Mouse (Mus musculus): ENCODE data around the gene Gm20388.
"Not testable (repeated sequence)": the region's sequence is repeated elsewhere in the genome, so short reads cannot be mapped to it uniquely, and the experiment has no call there.

The Gm20388 gene

DNA sequence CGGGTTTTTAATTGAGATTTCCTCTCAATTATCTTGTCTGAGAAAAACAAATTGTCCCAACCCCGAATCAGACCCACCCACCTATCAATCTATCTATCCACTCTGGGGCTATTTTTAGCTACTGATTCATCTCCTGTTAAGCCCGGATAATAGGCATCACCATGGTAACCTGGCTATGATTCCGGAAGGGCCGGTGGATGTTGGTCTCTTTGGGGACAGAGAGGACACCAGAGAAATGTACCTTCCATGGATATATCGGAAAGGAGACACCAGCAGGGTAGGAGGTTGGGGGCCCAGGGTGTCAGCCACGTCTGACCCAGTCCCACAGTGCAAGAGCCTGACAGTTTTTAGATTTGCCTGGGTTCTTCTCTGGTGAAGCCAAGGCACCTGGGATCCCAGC lies 3224.8 kb downstream of the Gm20388 start:
- DNase-seq (ENCODE audit: low spot score), result no peak

DNA sequence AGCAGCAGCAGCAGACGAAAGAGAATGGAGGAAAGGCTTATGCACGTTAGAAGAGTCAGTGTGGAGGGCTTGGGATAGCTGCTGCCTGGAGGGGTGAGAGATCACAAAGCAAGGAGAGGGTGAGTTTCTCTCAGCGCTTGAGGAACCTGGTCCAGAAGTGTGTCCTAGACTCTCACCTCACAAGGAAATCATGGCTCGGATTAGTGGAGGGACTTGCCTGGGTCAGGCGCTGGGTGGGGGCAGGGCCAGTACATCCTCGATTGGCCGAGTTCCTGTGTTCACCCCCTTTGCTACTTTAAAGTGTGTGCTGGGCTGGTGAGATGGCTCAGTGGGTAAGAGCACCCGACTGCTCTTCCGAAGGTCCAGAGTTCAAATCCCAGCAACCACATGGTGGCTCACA lies 3225.2 kb downstream of the Gm20388 start:
- DNase-seq (ENCODE audit: low spot score), result no peak

DNA sequence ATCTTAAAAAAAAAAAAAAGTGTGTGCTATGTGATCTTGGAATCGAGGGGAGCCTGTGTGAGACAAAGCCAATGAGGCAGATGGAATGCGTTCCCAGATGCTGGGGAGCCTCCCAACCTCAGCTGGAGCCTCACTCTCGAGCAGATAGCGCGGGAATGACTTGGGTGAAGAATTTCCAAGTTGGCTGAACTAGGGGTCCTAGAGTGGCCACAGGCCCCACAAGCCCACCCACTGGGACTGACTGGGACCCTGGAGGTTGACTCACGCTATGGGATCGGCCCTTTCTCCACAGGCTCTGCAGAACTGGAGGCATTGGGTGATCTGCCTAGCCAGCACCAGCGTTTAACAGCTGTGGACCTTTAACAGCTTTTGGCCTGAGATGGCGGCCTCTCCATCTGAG lies 3225.6 kb downstream of the Gm20388 start:
- no peak for DNase-seq (ENCODE audit: low spot score)

DNA sequence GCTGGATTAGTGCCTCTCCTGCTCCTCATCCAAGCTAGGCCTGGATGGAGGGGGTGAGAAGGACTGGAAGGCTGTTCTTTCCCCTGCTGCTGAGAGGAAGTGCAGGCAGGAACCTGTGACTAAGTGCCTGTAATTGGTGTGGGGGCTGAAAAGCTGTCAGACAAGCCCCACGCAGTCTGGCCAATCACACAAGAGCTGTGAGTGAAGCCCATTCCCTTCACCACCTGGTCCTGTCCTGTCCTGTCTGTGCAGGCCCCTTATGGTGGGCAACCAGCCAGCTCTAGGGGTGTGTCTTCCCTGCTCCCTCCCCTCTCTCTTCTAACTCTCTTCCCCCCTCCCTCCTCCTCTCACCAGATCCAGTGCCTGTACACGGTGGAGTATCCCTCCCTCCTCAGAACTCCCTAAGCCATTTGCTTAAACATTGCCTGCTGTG lies 3227.0 kb downstream of the Gm20388 start:
- DNase-seq (ENCODE audit: low spot score), result no peak

DNA sequence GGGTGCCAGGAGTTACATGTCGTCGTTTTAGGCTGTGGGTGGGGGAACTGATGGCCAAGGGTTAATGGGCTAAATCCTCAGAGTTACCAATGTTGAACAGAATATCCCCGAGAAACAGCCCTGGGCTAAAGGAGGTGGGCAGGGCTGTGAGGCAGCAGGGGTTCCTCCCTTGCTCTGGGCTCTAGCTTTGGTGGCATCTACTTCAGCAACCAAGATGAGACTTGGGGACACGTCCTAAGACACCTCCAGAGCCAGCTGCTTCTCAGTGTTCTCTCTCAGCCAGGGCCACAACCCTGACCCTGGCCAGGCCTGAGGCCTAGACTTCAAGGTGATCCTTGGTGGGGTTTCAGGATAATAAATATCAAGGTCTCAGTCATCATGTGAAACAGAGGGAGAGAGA lies 3228.1 kb downstream of the Gm20388 start:
- no peak for DNase-seq (ENCODE audit: low spot score)

DNA sequence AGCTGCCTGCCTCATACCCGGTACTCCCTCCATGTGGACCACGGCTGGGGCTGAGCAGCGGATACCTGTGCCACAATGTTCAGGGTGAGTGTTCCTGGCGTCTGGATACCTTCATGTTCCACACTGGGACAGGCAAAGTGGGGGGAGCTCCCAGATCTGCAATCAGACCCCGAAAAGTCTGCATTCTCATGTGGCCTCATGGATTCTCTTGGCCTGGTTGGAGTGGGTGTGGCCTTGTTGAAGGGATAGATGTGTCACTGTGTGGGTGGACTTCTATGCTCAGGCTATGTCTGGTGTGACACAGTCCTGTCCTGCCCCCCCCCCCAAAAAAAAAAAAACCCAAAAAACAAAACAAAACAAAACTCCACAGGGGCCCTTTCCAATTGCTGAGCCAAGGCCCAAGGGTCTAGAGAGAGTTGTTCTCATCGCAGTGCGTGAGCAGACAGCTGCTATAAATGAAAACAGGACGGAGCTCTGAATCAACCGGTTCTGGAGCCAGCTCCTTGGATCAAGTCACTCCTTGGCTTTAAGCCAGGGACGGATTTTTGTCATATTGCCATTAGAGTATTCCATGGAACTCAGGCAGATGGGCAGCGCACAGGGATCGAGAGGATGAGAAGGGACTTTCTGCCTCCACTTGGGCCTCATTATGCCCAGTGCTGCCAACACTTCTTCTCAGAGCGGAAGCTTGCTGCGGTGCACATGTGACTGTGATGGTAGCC lies 3231.3 kb downstream of the Gm20388 start:
- no peak for DNase-seq (ENCODE audit: low spot score)

DNA sequence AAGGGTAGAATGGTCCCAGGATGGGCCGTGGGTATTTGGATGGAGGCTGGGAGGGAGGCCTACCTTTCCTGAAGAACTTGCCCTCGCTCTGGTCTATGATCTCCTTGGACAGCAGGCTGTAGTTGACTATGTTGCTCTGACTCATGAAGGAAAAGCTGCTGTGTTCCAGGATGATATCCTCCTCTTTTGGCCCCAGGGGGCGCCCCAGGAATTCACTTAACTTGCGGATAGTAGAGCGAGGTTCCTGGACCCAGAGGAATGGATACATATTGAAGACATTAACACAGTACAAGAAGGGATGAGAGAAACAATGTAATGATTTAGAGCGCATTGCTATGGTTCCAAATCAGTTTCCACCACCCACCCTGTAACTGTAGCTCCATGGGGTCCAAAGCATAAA lies 3234.6 kb downstream of the Gm20388 start:
- peak; percentile 28 for DNase-seq (ENCODE audit: low spot score)

DNA sequence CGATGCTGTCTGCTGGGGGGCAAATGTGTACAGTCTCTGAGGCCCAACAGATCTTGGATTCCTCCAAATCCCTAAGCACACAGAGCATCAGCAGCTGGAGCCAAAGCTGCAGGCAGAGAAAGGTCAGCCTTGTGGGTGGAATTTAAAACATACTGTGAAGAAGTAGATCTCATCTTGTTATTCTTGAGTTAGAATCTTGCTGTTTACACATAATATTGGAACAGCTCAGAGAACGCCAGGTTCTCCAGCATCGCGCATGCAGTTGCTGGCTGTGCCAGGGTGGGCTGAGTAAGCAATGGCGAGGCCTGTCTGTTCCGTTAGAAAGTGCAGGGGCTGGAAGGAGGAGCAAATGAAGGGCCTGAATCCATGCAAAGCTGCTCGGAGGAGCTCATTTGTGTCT lies 3235.7 kb downstream of the Gm20388 start:
- DNase-seq (ENCODE audit: low spot score), result no peak

DNA sequence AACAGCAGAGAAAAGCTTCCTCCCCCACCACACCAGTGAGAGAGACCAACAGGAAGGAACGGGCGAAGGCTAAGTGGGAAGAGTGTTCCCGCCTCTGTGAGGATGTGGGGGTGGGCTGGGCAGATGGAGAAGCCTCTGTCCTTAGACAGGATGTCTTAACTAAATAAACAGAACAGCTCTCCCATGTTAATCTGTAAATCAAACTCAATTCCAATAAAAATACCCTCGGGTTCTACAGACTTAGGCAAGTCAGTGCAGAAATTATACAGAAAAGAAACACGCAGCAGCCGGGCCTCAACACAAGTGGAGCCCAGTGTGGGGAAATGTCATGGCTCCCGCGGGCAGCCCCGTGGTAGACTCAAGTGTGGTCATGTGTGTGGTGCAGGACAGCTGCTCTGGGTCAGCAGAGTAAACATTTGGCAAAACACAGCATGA lies 3240.1 kb downstream of the Gm20388 start:
- no peak for DNase-seq (ENCODE audit: low spot score)

DNA sequence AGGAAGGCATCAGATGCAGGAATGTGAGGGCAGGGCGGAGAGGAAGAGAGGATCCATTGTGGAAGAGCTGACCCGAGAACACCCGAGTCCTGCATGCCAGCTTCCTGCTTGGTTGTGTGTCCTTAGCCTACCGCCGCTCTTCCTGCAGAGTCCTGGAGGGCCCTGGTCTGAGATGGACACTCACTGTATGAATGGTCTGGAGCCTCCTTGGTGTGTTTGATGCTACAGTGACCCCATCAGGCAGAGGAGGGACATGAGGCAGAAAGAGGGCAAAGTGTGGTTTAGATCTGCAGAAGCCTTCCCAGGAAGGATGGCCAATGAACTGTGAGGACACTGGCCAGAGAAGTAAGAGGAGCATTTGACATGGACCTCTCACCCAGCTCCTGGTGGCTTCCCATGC lies 3244.5 kb downstream of the Gm20388 start:
- DNase-seq (ENCODE audit: low spot score), result no peak

DNA sequence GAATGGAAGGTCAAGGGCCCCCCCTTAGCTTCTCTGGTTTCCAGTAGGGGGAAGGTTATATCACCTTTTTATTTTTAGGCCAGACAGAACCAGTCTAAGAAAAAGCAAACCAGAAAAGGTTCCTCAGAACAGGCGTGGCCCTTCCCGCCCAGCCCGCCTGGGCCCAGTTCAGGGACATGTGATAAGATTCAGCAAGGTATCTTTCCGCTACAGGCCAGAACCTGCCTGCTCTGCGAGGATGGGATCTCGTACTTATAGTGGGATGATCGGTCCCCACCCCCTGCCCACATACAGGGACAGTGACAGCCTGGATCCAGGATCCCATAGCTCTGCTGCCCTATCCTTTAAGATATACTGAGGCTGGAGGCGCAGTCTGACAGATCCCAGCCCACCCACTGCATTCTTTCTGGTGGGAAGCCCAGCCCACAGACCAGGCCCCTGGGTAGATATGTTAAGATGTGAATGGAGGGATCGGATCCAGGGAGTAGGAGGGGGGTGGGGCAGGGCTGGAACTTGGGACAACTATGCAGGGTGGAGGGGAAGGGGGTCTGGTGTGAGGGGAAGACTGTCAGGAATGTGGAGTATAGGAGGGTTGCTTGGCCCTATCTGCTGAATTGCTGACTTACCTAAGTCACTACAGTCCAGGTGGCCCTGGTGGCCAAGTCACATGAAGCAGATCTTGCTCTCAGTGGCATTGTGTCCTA lies 3245.6 kb downstream of the Gm20388 start:
- no peak for DNase-seq (ENCODE audit: low spot score)

DNA sequence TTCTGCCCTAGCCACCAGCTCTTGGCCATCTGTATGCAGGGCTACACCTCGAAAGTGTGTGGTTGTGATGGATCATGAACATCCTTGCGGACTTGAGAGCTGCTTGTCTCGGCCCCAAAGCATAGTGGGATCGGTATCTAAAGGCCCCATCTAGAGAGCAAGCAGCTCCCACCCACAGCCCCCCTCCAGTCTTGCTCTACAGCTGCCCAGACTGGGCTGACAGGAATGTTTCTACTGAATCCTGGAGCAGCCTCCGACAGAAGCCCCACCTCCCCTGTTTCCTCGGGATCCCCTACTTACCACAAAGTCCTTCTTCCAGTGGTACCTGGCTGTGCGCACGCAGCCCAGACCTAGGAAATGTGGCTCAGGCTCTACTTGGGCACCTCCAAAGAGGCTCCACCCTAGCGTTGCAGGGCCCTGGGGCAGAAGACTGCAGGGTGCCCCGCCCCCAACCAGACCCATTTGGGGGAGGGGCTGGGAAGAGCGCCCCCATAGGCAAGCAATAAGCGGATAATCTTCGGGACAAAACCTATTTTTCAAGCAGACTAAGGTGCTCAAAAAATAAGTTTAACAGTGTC lies 3247.3 kb downstream of the Gm20388 start, which contains the start of gene Sult5a1:
Sult5a1 (minus strand) TSS at position 428 of the 578 bp plus-strand sequence.
- DNase-seq (ENCODE audit: low spot score), result no peak

DNA sequence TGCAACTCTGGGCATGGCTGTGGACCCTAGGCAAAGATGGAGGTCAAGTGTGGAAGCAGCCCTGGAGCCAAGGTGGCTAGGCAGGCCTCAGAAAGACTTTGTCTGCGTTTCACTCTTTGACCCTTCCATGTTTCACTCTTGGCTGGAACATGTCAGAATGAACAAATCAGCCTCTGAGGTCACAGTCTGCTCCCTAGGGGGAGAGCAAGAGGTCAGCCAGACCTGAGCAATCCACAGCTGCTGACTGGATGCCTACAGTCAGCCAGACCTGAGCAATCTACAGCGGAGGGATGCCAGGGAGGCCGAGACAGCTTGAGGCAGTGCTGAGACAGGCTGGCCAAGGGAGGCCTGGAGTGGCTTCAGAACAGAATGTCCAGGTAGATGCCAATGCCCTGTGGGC lies 3270.8 kb downstream of the Gm20388 start:
- no peak for DNase-seq (ENCODE audit: low spot score)

DNA sequence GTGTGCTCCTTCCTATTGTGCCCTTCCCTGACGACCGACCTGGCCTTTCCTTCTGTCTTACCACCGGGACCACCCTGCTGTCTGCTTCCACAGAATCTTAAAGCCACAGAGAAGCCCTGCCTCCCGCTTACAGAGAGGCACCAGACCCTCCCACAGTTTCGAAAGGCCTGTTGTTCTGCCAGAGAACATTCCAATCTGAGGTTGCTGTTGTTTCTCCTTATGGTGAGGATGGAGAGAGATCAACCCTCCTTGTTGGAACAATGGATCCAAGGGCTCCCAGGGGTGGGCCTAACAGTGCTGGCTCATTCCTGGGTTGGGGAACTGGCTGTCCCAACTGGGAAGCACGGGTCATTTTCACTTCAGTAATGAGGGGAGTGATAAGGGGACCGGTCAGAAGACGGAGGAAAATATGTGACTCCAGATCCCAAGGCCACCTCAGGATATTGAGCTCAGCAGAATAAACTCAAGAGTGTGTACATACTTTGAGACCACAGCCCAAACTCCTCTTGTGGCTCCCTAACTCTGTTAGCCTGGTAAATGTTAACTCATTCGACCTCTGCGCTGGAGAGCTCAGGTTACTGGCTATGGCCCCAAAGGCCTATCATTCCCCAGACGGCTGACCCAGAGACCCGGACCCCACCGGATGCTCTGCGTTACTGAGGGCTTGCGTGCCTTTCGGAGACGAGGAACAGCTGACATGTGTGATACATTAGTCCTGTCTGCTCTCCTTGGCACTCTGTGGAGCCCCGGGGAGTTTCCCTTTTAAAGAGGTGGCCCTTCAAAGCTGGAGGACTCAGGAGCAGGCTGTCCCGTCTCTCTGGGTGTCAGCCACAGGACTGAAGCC lies 3275.1 kb downstream of the Gm20388 start, which contains the start of gene Dpep1:
Dpep1 (plus strand) TSS at position 677 of the 844 bp plus-strand sequence.
- no peak for DNase-seq (ENCODE audit: low spot score)

DNA sequence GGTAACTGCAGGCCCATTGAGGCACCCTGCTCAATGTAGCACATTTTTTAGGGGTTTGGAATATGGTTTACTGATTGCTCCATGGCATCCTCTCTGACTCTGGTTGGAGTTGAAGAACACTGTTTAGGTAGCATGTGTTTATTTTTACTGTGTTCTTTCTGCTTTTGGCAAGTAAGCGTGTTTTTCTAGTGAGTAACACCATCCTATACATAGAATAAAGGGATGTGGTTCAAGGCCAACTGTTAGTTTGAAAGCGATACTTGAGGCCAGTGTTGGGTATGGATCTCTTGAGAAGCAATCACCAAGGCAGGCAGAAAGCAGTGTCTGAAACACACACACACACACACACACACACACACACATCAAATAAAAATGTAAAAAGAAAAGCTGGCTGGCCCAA lies 3277.4 kb downstream of the Gm20388 start:
- no peak for DNase-seq (ENCODE audit: low spot score)

DNA sequence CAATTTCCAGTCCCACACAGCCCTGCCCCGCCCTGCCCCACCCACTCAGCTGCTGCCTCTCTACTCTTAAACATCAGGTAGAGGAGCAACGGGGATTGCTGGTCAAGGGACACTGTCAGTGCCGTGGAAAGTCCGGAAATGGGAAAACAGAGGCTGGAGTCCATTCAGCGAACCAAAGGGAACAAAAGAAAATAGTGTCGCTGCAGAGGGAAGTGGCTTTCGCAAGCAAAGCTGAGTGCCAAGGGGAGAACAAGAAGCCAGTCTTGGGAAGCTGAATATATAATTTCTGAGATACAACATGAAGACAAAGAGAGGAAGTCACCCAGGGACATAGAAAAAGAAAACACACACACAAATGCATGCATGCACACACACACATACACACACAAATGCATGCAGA lies 3278.2 kb downstream of the Gm20388 start:
- DNase-seq (ENCODE audit: low spot score), result no peak

DNA sequence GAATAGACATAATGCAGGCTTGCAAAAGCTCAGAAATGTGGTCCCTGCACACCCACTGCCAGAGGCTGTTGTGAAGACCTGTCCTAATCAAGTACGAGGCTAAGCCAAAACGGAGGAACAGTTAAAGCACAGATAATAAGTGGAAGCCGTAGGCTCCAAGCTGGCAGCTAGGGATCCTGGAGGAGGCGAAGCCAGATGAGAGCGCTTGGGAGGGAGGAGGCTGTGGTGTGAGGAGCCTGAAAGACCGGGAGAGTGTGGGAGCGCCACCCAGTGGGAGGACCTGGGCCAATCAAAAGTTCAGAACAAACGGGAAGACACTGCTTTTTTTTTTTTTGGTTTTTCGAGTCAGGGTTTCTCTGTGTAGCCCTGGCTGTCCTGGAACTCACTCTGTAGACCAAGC lies 3280.0 kb downstream of the Gm20388 start:
- DNase-seq (ENCODE audit: low spot score), result peak; percentile 30

DNA sequence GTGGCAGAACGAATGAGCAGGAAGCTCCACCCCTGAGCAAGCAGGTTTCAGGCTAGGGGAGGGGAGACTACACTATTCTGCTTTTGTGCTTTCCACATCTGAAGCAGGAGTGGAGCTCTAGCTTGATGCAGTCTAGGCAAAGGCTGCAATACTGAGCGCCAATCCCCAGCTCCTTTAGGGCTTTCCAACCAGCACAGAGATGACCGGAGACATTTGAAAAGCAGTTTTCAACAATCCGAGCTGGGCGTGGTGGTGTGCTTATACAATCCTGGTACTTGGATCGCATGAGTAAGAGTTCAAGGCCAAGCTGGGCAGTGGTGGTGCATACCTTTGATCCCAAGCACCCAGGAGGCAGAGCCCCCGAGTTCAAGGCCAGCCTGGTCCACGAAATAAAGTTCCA lies 3281.3 kb downstream of the Gm20388 start:
- no peak for DNase-seq (ENCODE audit: low spot score)

DNA sequence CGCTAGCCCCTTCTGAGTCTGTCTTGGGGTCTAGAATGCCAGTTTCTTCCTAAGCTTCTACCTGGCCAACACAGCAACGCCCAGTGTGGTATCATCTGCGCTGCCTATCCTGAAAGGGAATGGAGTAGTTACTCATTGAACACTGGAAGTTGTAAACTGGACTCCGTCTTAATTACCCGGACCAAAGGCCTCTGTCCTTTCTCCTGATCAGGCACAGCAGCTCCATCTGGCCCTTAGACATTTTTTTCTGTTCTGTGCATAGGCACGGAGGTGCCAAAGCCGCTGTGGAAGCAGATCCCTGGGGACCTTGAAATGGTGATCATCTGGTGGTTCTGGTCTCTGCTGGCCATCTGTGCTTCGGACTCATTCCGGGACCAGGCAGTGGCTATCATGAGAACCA lies 3283.1 kb downstream of the Gm20388 start:
- DNase-seq (ENCODE audit: low spot score), result no peak

DNA sequence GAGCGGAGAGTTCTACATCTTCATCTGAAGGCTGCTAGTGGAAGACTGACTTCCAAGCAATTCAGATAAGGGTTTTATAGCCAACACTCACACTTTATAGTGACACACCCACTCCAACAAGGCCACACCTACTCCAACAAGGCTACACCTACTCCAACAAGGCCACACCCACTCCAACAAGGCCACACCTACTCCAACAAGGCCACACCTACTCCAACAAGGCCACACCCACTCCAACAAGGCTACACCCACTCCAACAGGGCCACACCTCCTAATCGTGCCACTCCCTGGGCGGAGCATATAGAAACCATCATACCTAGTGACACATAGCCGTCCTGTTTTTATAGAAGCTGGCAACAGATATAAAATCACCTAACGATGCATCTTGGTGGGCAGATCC lies 3286.4 kb downstream of the Gm20388 start:
- DNase-seq (ENCODE audit: low spot score), result not testable (repeated sequence)

DNA sequence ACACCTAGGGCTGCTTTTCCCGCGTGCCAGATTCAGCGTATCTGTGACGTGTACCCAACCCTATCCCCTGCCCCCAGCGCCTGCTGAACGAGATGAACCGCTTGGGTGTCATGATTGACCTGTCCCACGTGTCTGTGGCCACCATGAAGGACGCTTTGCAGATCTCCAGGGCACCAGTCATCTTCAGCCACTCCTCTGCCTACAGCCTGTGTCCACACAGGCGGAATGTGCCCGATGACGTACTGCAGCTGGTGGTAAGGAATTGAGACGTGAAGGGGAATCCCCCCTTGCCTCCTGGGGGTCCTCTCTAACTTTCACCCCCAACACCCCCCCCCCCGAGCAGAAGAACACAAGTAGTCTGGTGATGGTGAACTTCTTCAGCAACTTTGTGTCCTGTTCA lies 3289.2 kb downstream of the Gm20388 start:
- no peak for DNase-seq (ENCODE audit: low spot score)

DNA sequence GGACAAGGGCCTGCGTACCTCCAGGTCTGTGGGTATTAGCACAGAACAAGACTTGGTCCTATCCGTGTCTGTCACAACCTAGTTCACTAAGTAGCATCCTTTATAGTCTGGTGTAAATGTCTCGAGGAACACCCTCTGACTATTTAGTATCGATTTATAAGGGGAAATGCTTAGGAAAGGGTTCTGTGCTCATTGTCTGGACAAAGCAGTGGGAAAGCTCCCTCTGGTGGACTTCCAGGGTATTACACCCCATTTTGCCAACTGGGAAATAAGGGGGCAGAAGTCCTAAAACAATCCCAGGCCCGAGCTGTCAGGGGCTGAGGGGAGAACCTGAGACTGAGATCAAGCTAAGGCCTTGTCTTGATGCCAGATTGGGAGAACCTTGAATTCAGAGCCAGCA lies 3291.6 kb downstream of the Gm20388 start:
- DNase-seq (ENCODE audit: low spot score), result peak; percentile 57

Measured in T-cell, adult 2 months (primary cell).